Mouse (Mus musculus) liver, postnatal 0 days (tissue): ENCODE measurements around the gene Tex46.

ENCODE experiments used
- CTCF ChIP-seq: sonication (generic); IDR thresholded peaks from 2 replicates; pipeline ENCODE4 v1.5.1; 2016; ENCODE audit warnings: antibody characterized with exemption, low read depth
- EP300 ChIP-seq: IDR thresholded peaks from 2 replicates; pipeline ENCODE4 v1.6.1; 2016; ENCODE audit warnings: antibody characterized with exemption, low read depth, mild to moderate bottlenecking

GRCm38 (mm10) chr4:136638890-136639289, 28.7 kb downstream of the Tex46 start:
- TF ChIP-seq EP300, result no peak
- no peak for TF ChIP-seq CTCF
